Mouse (Mus musculus) yolk sac, embryonic 10.5 days (tissue): Measurements from ENCODE around the gene Dpm2.

Experiments used
- DNase-seq: peaks from one replicate; pipeline ENCODE4 v3.0.0-alpha.2; 2017; ENCODE audit warnings: low spot score

Gene Dpm2

DNA sequence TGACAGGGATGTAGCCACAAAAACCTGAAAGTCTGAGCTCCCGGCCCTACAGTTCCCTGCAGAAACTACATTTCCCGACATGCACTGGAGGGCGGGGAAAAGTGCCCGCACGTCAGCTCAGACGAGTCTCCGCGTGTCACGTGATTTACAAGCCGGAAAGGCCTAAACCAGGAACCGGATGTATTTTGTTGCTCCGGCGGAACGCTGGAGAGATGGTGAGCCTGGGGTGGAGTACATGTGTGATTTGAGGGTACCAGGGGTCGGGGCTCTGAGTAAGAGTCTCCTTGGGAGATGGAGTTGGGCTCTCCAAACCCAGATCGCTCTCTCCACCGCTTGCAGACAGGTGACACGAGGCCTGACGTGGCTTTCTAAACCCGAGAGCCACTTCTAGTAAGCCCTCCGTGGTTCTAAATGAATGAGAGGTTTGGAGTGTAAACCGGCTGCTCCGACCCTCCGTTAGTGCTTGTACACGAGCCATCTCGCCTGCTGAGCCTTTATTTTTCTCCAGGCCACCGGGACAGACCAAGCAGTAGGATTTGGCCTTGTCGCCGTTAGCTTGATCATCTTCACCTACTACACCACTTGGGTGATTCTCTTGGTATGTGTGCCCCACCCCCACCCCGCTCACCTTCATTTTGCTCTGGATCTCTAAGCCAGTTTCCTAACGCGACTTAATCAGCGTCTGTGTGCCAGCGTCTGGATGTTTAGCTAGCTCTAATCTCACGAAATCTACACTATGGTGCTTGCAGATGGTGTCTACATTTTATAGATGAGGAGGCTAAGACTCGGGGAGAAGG lies at the start of gene Dpm2:
Dpm2 (plus strand) TSS at position 161 of the 797 bp plus-strand sequence.
- DNase-seq, result peak; percentile 88

- peak; percentile 80 for DNase-seq
Observed at GRCm38 (mm10) chr2:32524536-32525031, 46.1 kb upstream of the Dpm2 start.

DNA sequence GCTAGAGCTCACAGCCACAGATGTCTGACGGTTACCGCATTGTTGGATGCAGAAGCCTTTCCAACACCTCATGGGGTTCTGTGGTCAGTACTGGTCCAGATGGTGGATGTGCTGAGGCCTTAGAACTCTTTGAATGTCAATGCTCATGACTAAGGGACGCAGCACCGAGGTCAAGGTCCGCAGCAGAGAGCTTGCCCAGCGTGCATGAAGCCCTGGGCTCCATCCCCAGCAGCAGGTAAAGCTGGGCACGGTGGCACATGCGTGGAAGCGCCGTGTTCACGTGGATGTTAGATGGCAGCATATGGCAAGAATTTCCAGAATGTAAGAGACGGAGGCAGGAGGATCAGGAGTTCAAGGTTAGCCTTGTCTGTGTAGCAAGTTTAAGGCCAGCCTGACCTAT lies 44.8 kb upstream of the Dpm2 start:
- no peak for DNase-seq

- DNase-seq, result no peak
Observed at GRCm38 (mm10) chr2:32527468-32527966, 43.1 kb upstream of the Dpm2 start.

- DNase-seq, result no peak
Observed at GRCm38 (mm10) chr2:32528326-32528725, 42.3 kb upstream of the Dpm2 start.

GRCm38 (mm10) chr2:32530479-32530878 lies 40.2 kb upstream of the Dpm2 start:
- DNase-seq, result no peak

- no peak for DNase-seq
Observed at GRCm38 (mm10) chr2:32533163-32533562, 37.5 kb upstream of the Dpm2 start.

DNA sequence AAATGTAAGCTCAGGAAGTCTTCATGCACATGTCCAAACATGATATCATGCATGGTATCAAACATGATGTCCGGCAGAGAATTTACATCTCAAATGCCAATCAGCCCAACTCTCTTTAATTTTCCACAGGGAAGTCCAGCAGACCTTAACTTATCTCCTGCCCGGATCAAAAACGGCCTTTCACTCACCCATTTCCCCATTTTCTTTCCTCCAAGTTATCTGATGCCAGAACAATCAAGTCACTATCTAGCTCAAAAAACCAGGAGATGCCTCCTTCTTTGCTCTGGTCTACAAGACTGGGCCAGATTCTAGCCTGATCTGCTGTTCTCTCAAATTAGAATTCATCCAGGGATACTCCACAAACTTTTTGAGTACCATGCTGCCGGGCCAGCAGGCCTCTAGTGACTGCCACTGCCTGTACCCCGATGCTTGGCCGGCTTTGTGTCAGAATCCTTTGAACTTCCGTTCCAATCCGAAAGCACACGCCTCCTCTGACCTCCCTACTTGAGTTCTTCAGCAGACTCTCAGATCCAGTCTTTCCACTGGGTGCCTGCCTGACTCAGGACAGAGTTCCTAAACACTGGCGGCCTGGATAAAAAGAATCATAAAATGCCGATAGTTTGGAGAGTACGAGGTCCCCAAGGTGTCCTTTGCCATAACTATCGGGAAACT lies 36.5 kb upstream of the Dpm2 start:
- DNase-seq, result no peak

DNA sequence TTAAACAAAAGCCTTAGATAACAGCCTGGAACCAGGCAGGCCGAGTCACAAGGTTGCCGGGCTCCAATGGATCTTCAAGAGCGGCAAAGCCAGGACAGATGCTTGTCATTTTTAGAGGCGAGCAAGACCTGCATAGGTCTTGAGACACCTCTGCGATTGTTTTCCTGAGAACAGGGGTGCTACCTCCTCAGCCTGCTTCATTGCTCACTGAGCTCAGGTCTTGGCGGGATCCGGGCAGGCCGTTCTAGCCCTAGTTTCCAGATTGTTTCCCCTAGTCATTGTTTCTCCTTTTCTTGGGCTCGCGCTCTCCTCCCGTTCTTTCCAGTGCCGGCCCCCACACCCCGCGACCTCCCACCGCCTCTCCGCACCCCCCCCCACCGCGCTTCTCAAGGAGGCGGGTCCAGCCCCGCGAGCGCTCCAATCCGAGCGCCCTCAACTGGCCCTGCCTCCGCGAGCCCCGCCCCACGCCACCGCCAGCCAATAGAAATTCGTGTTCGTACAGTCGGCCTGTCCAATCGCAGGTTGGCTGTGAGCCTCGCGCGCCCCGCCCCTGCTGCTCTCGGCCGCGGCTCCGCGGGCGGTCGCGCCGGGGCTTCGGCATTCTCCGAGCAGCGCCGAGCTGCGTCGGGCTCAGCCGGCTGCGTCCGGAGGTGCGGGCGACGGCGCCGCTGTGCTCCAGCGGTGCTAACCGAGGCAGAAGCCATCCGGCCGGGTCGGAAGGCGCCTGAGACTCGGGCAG lies 35.8 kb upstream of the Dpm2 start, which contains the start of gene Fam102a:
Fam102a (plus strand) TSS at position 600 of the 739 bp plus-strand sequence.
- peak; percentile 99 for DNase-seq

DNA sequence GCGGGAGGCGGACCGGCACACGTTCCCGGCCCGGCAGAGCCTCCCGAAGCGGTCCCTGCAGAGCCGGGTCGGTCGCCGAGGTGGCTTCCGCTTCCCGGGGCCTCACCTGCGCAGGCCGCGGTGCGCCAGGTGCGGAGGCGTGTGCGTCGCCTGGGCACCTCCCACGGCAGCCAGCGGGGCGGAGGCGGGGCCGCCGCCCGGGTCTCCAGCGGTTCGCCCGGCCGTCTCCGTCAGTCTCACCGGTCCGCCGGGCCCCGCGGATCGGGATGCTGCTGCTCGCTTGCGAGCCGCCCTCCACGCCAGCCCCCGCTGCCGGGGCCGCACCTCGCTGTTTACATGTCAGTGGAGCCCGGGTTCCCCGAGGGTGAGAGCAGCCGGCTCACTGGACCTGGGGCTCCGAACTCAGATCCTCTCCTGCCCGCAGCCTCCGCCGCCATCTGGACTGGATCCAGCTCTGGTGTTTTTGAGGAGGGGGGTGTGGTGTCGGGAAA lies 35.1 kb upstream of the Dpm2 start:
- peak; percentile 84 for DNase-seq

DNA sequence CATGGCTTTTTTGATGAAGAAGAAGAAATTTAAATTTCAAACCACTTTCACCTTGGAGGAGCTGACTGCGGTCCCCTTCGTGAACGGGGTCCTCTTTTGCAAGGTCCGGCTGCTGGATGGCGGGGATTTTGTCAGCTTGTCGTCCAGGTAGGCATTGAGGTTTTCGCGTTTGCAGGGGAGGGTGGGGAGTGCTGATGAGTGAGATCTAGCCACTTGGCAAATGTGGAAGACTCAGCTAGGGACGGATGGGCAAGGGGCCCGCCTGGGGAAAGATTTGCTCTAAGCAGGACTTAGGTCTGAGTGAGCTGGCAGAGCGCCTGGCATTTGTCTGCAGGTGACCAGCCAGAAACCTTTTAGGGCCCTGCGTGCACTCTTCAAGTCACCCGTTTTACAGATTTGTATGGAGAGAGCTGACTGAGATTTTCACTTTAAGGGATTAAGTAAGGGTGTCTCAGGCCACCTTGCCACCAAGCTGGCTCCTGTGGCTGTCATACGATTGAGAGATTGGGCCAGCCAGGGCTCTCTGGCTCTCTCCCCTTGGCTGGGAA lies 34.5 kb upstream of the Dpm2 start:
- no peak for DNase-seq

GRCm38 (mm10) chr2:32536634-32537359 lies 33.9 kb upstream of the Dpm2 start:
- peak; percentile 26 for DNase-seq

DNA sequence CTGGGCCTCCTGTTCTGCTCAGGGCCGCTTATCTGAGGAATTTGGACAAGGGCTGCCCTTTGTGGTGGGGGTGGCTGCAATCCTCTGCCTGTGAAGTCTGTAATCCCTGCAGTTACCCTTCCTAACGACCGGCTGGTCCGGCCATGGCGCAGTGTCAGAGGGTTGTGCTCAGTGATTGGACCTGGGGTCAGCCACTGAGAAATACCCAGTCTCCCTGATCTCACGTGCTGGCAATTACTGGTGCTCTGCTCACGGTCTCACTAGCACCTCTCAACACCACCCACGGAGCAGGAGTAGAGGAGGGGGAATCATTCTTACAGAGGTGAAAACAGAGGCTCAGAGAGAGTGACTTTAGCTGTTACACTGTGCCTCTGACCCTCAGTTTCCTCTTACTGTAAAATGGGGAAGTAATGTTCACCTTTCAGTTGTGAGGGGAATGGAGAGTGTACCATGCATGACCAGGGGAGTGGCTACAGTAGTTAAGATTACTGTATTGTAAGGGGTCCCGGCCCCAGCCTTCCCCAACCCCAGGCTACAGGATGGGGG lies 33.2 kb upstream of the Dpm2 start:
- DNase-seq, result peak; percentile 57

DNA sequence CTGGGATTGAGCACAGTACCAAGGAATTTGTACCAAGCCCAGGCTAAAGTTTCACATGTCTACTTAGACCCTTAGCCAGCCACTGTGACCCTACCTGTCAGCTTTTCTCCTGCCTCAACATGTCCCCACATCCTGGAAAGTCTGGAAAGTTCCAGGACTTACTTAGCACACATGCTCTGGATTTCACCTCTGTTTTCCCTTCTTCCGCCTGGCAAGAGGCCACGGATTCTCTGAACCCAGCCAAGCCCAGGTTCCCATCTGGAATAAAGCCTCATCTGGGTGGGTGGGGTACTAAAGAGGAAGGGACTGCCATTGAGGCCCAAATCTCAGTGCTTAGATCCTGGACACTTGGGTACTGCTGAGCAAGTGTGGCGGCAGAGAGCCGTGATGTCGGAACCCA lies 32.7 kb upstream of the Dpm2 start:
- DNase-seq, result no peak

GRCm38 (mm10) chr2:32538461-32538860 lies 32.2 kb upstream of the Dpm2 start:
- no peak for DNase-seq

- no peak for DNase-seq
Observed at GRCm38 (mm10) chr2:32539452-32539981, 31.1 kb upstream of the Dpm2 start.

GRCm38 (mm10) chr2:32541333-32541908 lies 29.2 kb upstream of the Dpm2 start:
- no peak for DNase-seq

DNA sequence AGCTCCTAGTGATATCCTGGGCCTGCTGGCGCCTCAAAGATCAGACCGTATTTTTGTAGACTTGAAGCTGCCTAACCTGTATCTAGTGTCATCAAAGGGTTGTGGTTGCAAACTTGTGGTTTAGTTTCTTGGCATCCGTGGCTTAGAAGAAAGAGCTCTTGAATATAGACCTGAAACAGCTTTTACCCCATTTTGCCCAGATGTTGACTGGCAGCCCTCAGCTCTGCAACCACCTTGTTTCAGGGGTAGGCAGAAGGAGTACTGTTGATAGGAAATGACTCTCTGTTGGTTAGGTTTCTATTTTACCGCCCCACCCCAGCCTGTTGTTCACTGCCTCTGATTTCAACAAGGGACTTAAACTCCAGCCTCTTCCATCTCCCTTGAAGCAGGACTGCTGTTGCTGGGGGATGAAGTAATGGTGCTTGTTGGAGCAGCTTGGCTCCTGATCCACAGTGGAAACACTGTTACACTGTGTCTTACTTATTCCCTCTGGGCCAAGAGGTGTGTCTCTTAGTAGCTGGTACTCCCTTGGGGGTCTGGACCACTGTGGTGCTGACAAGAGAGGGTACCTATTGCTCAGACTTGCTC lies 28.6 kb upstream of the Dpm2 start:
- DNase-seq, result no peak

GRCm38 (mm10) chr2:32543031-32543449 lies 27.6 kb upstream of the Dpm2 start:
- no peak for DNase-seq

GRCm38 (mm10) chr2:32546951-32547350 lies 23.7 kb upstream of the Dpm2 start:
- DNase-seq, result no peak
